Mouse (Mus musculus): Measurements from ENCODE around the gene Olfr522.
A peak's percentile ranks its signal among the peaks of the same experiment; 100 is the strongest.
"Not testable (repeated sequence)": the region's sequence is repeated elsewhere in the genome, so short reads cannot be mapped to it uniquely, and the experiment has no call there.

Gene Olfr522

GRCm38 (mm10) chr7:140160363-140160762, 4.2 kb downstream of the Olfr522 start:
- DNase-seq (ENCODE audit: low spot score in 2 of 2) = no peak

- DNase-seq (ENCODE audit: low spot score in 2 of 2) = no peak
Observed at GRCm38 (mm10) chr7:140154218-140154927, 10.2 kb downstream of the Olfr522 start, which contains the start of gene Sprn. TSS of gene Sprn (minus strand) at chr7:140154877.

GRCm38 (mm10) chr7:140153829-140154217, 10.7 kb downstream of the Olfr522 start:
- no peak for DNase-seq (ENCODE audit: low spot score in 2 of 2)

- DNase-seq (ENCODE audit: low spot score in 2 of 2) = no peak
Observed at GRCm38 (mm10) chr7:140153383-140153782, 11.2 kb downstream of the Olfr522 start.

GRCm38 (mm10) chr7:140144550-140144949, 20.0 kb downstream of the Olfr522 start:
- no peak for DNase-seq (ENCODE audit: low spot score in 2 of 2)

GRCm38 (mm10) chr7:140141350-140141749, 23.2 kb downstream of the Olfr522 start:
- peak in 1 of 2 experiments; percentile 56 for DNase-seq (ENCODE audit: low spot score in 2 of 2)

GRCm38 (mm10) chr7:140138021-140138310, 26.6 kb downstream of the Olfr522 start:
- DNase-seq (ENCODE audit: low spot score in 2 of 2) = no peak

GRCm38 (mm10) chr7:140137135-140138020, 27.2 kb downstream of the Olfr522 start, which contains the start of gene Mtg1:
TSS of gene Mtg1 (plus strand) at chr7:140137564.
- peak; percentile 92 to 95 for DNase-seq (ENCODE audit: low spot score in 2 of 2)

- DNase-seq (ENCODE audit: low spot score in 2 of 2) = no peak
Observed at GRCm38 (mm10) chr7:140135106-140135770, 29.3 kb downstream of the Olfr522 start.

GRCm38 (mm10) chr7:140134033-140134432, 30.5 kb downstream of the Olfr522 start:
- DNase-seq (ENCODE audit: low spot score in 2 of 2) = not testable (repeated sequence)

GRCm38 (mm10) chr7:140132184-140132583, 32.4 kb downstream of the Olfr522 start:
- not testable (repeated sequence) for DNase-seq (ENCODE audit: low spot score in 2 of 2)

GRCm38 (mm10) chr7:140127911-140128310, 36.7 kb downstream of the Olfr522 start:
- DNase-seq (ENCODE audit: low spot score in 2 of 2) = peak in 1 of 2 experiments; percentile 31

GRCm38 (mm10) chr7:140126934-140127333, 37.6 kb downstream of the Olfr522 start:
- no peak for DNase-seq (ENCODE audit: low spot score in 2 of 2)

GRCm38 (mm10) chr7:140126022-140126350, 38.6 kb downstream of the Olfr522 start:
- no peak for DNase-seq (ENCODE audit: low spot score in 2 of 2)

GRCm38 (mm10) chr7:140125278-140126021, 39.1 kb downstream of the Olfr522 start:
- DNase-seq (ENCODE audit: low spot score in 2 of 2) = peak; percentile 90 to 93

- DNase-seq (ENCODE audit: low spot score in 2 of 2) = no peak
Observed at GRCm38 (mm10) chr7:140124382-140124781, 40.2 kb downstream of the Olfr522 start.

GRCm38 (mm10) chr7:140122765-140123164, 41.8 kb downstream of the Olfr522 start:
- no peak for DNase-seq (ENCODE audit: low spot score in 2 of 2)

GRCm38 (mm10) chr7:140121338-140121910, 43.1 kb downstream of the Olfr522 start:
- DNase-seq (ENCODE audit: low spot score in 2 of 2) = no peak

- no peak for DNase-seq (ENCODE audit: low spot score in 2 of 2)
Observed at GRCm38 (mm10) chr7:140120484-140120883, 44.1 kb downstream of the Olfr522 start.

- peak; percentile 91 to 93 for DNase-seq (ENCODE audit: low spot score in 2 of 2)
Observed at GRCm38 (mm10) chr7:140116329-140117054, 48.1 kb downstream of the Olfr522 start, which contains the start of gene Echs1. TSS of gene Echs1 (minus strand) at chr7:140116476.
